ENCODE assay signal across 8 mouse cellular contexts in genomic region chr12:4874161-4874927, GRCm38 (mm10). TPM values are rescaled to one million over a fixed set of nuclear protein-coding genes. Genes with fewer than 3 reads are reported as not detected.
DNase-seq lines count a peak whose midpoint lies in the region; ATAC-seq and TF ChIP-seq lines count a peak whose summit lies in the region.

Gene Mfsd2b, minus strand, starts transcription at chr12:4874359.

- DNase-seq in stomach, postnatal 0 days (ENCODE audit: low spot score), result peak; percentile 87

- no peak for TF ChIP-seq CTCF in bone marrow macrophage, adult 2 months (IDR thresholded peaks at IDR 0.05; ENCODE audit: low read depth, low read length)
- TF ChIP-seq CTCF in stomach, postnatal 0 days (IDR thresholded peaks at IDR 0.05; ENCODE audit: low read depth), result no peak

- H3K27me3 ChIP-seq in embryonic facial prominence, embryonic 15.5 days, result no peaks in the 10 kb centered on the region
- H3K27me3 ChIP-seq in heart, embryonic 12.5 days (replicated peaks), result no peaks in the 10 kb centered on the region
- peaks cover 10% of the 10 kb centered on the region; the same call in 1 of the 2 replicates for H3K27me3 ChIP-seq in kidney, embryonic 15.5 days
- no peaks in the 10 kb centered on the region for H3K27me3 ChIP-seq in liver, embryonic 15.5 days
- H3K27me3 ChIP-seq in neural tube, embryonic 12.5 days (replicated peaks), result peaks cover 10% of the 10 kb centered on the region
- no peaks in the 10 kb centered on the region for H3K27me3 ChIP-seq in stomach, postnatal 0 days (ENCODE audit: control insufficient read depth, insufficient read depth, low read length)

- no peaks in the 10 kb centered on the region for H3K9me3 ChIP-seq in embryonic facial prominence, embryonic 15.5 days (replicated peaks)
- peaks cover 4% of the 10 kb centered on the region; the same call in 1 of the 2 replicates for H3K9me3 ChIP-seq in heart, embryonic 12.5 days (replicated peaks)
- H3K9me3 ChIP-seq in kidney, embryonic 15.5 days (replicated peaks), result no peaks in the 10 kb centered on the region
- H3K9me3 ChIP-seq in liver, embryonic 15.5 days (replicated peaks), result no peaks in the 10 kb centered on the region
- H3K9me3 ChIP-seq in neural tube, embryonic 12.5 days, result no peaks in the 10 kb centered on the region
- H3K9me3 ChIP-seq in stomach, postnatal 0 days (ENCODE audit: control insufficient read depth, low read length), result no peaks in the 10 kb centered on the region

- TF ChIP-seq EP300 in stomach, postnatal 0 days (optimal IDR thresholded peaks at IDR 0.05), result no peak

- ATAC-seq in CD4-positive, CD25-positive, alpha-beta regulatory T cell, adult 4 months, result peak; percentile 94
- peak; percentile 66; the same call in 1 of the 2 replicates for ATAC-seq in embryonic facial prominence, embryonic 15.5 days (ENCODE audit: insufficient number of reproducible peaks, low FRiP score, low TSS enrichment, low read depth)
- ATAC-seq in heart, embryonic 12.5 days (ENCODE audit: insufficient number of reproducible peaks, low FRiP score), result peak; percentile 91
- peak; percentile 94 for ATAC-seq in kidney, embryonic 15.5 days (replicated peaks; ENCODE audit: low FRiP score)
- peak; percentile 82 for ATAC-seq in liver, embryonic 15.5 days (ENCODE audit: insufficient read depth)
- ATAC-seq in neural tube, embryonic 12.5 days (ENCODE audit: low FRiP score, low read depth), result peak; percentile 78
- peak; percentile 86 for ATAC-seq in stomach, postnatal 0 days (ENCODE audit: low FRiP score, low TSS enrichment)

- no peak for TF ChIP-seq POLR2A in bone marrow macrophage, adult 2 months (IDR thresholded peaks at IDR 0.05; ENCODE audit: borderline replicate concordance, low read depth, low read length)

- no peak within 1 kb of the TSS for H3K27ac ChIP-seq in bone marrow macrophage, adult 2 months (ENCODE audit: insufficient read depth, low read depth, low read length)
- no peak within 1 kb of the TSS for H3K27ac ChIP-seq in embryonic facial prominence, embryonic 15.5 days (replicated peaks)
- peak within 1 kb of the TSS; percentile 26; the same call in 1 of the 2 replicates for H3K27ac ChIP-seq in heart, embryonic 12.5 days (ENCODE audit: poor library complexity, severe bottlenecking)
- H3K27ac ChIP-seq in kidney, embryonic 15.5 days, result no peak within 1 kb of the TSS
- peak within 1 kb of the TSS; percentile 98 for H3K27ac ChIP-seq in liver, embryonic 15.5 days (replicated peaks)
- no peak within 1 kb of the TSS for H3K27ac ChIP-seq in neural tube, embryonic 12.5 days
- no peak within 1 kb of the TSS for H3K27ac ChIP-seq in stomach, postnatal 0 days (replicated peaks)

- H3K36me3 ChIP-seq in embryonic facial prominence, embryonic 15.5 days, result peaks cover 7% of the 10 kb centered on the region
- H3K36me3 ChIP-seq in heart, embryonic 12.5 days, result peaks cover 12% of the 10 kb centered on the region
- H3K36me3 ChIP-seq in kidney, embryonic 15.5 days, result peaks cover 6% of the 10 kb centered on the region
- H3K36me3 ChIP-seq in liver, embryonic 15.5 days (replicated peaks), result peaks cover 41% of the 10 kb centered on the region
- H3K36me3 ChIP-seq in neural tube, embryonic 12.5 days, result peaks cover 8% of the 10 kb centered on the region
- H3K36me3 ChIP-seq in stomach, postnatal 0 days (ENCODE audit: control insufficient read depth, insufficient read depth, low read length), result peaks cover under 1% of the 10 kb centered on the region; the same call in 1 of the 2 replicates

- H3K4me2 ChIP-seq in embryonic facial prominence, embryonic 15.5 days (replicated peaks), result peak within 1 kb of the TSS; percentile 85
- H3K4me2 ChIP-seq in heart, embryonic 12.5 days, result peak within 1 kb of the TSS; percentile 80
- H3K4me2 ChIP-seq in kidney, embryonic 15.5 days, result peak within 1 kb of the TSS; percentile 75
- H3K4me2 ChIP-seq in liver, embryonic 15.5 days, result peak within 1 kb of the TSS; percentile 79
- H3K4me2 ChIP-seq in neural tube, embryonic 12.5 days (replicated peaks), result peak within 1 kb of the TSS; percentile 78
- peak within 1 kb of the TSS; percentile 68 for H3K4me2 ChIP-seq in stomach, postnatal 0 days (replicated peaks; ENCODE audit: low read depth)

- H3K4me1 ChIP-seq in bone marrow macrophage, adult 2 months (ENCODE audit: control insufficient read depth, insufficient read depth, low read length), result no peaks in the 10 kb centered on the region
- H3K4me1 ChIP-seq in embryonic facial prominence, embryonic 15.5 days, result peaks cover 11% of the 10 kb centered on the region
- H3K4me1 ChIP-seq in heart, embryonic 12.5 days (replicated peaks), result peaks cover 34% of the 10 kb centered on the region
- peaks cover 11% of the 10 kb centered on the region; the same call in 1 of the 2 replicates for H3K4me1 ChIP-seq in kidney, embryonic 15.5 days
- H3K4me1 ChIP-seq in liver, embryonic 15.5 days (replicated peaks), result peaks cover 54% of the 10 kb centered on the region
- H3K4me1 ChIP-seq in neural tube, embryonic 12.5 days, result peaks cover 7% of the 10 kb centered on the region
- 0 out of 2 replicates have a peak, but pooled peaks cover 6% of the 10 kb centered on the region for H3K4me1 ChIP-seq in stomach, postnatal 0 days (replicated peaks; ENCODE audit: control insufficient read depth, insufficient read depth)

- no peak within 1 kb of the TSS for H3K9ac ChIP-seq in embryonic facial prominence, embryonic 15.5 days
- H3K9ac ChIP-seq in heart, embryonic 12.5 days, result peak within 1 kb of the TSS; percentile 72
- H3K9ac ChIP-seq in kidney, embryonic 15.5 days, result peak within 1 kb of the TSS; percentile 35
- peak within 1 kb of the TSS; percentile 77 for H3K9ac ChIP-seq in liver, embryonic 15.5 days
- peak within 1 kb of the TSS; percentile 51; the same call in 1 of the 2 replicates for H3K9ac ChIP-seq in neural tube, embryonic 12.5 days
- peak within 1 kb of the TSS; percentile 38 for H3K9ac ChIP-seq in stomach, postnatal 0 days (ENCODE audit: low read length)

- peak within 1 kb of the TSS; percentile 47 for H3K4me3 ChIP-seq in bone marrow macrophage, adult 2 months (ENCODE audit: insufficient read depth, low read length)
- peak within 1 kb of the TSS; percentile 38 for H3K4me3 ChIP-seq in embryonic facial prominence, embryonic 15.5 days (replicated peaks)
- peak within 1 kb of the TSS; percentile 39 for H3K4me3 ChIP-seq in heart, embryonic 12.5 days
- H3K4me3 ChIP-seq in kidney, embryonic 15.5 days (replicated peaks), result peak within 1 kb of the TSS; percentile 36
- H3K4me3 ChIP-seq in liver, embryonic 15.5 days (replicated peaks), result peak within 1 kb of the TSS; percentile 63
- peak within 1 kb of the TSS; percentile 35 for H3K4me3 ChIP-seq in neural tube, embryonic 12.5 days
- peak within 1 kb of the TSS; percentile 35 for H3K4me3 ChIP-seq in stomach, postnatal 0 days (ENCODE audit: low read depth, low read length)

- 4% methylated on average over 24 of the region's 24 CpGs for WGBS in embryonic facial prominence, embryonic 15.5 days
- 3% methylated on average over 24 of the region's 24 CpGs for WGBS in heart, embryonic 12.5 days
- WGBS in kidney, embryonic 15.5 days, result 3% methylated on average over 24 of the region's 24 CpGs
- 1% methylated on average over 24 of the region's 24 CpGs for WGBS in liver, embryonic 15.5 days (ENCODE audit: insufficient replicate concordance)
- WGBS in neural tube, embryonic 12.5 days, result 8% methylated on average over 24 of the region's 24 CpGs
- 2% methylated on average over 24 of the region's 24 CpGs for WGBS in stomach, postnatal 0 days

RNA-seq across cellular contexts. Expression of gene Mfsd2b, which starts in this region (rescaled TPM):
- polyA plus RNA-seq in CD4-positive, CD25-positive, alpha-beta regulatory T cell, adult 4 months (2017; shearing (Covaris generic)), result under 1 TPM; 0.58 to 0.90 TPM
- 0.67 and 1.3 TPM in 2 replicates for polyA plus RNA-seq in bone marrow macrophage, adult 2 months (2012; ENCODE audit: insufficient read depth, insufficient read length, missing spikeins)
- 0.88 TPM in 2 replicates for polyA plus RNA-seq in embryonic facial prominence, embryonic 15.5 days (2015; fragmentation: Nextera tagmentation; extraction: Ambion mirVana)
- polyA plus RNA-seq in heart, embryonic 12.5 days (2016; fragmentation: Nextera tagmentation; extraction: Ambion mirVana), result 7.2 TPM in 2 replicates
- 1.3 TPM in 2 replicates for polyA plus RNA-seq in kidney, embryonic 15.5 days (2015; fragmentation: Nextera tagmentation; extraction: Ambion mirVana)
- polyA plus RNA-seq in liver, embryonic 15.5 days (2015; fragmentation: Nextera tagmentation; extraction: Ambion mirVana), result 62.9 and 69.5 TPM in 2 replicates
- 3.5 and 4.5 TPM in 2 replicates for polyA plus RNA-seq in neural tube, embryonic 12.5 days (2016; fragmentation: Nextera tagmentation; extraction: Ambion mirVana)
- polyA plus RNA-seq in stomach, postnatal 0 days (2015; fragmentation: Nextera tagmentation; extraction: Ambion mirVana), result 0.30 and 0.38 TPM in 2 replicates

Comparison
In these comparisons a context has a peak if more than half of its experiments do, and no peak if none do; other contexts are left out.
1. Peak in ATAC-seq in CD4-positive, CD25-positive, alpha-beta regulatory T cell, adult 4 months; RNA of the gene not detected or under 1 TPM.
2. Peak in ATAC-seq, H3K4me3 ChIP-seq and H3K4me2 ChIP-seq in embryonic facial prominence, embryonic 15.5 days; RNA of the gene not detected or under 1 TPM.
3. Peak in DNase-seq, ATAC-seq, H3K4me3 ChIP-seq, H3K9ac ChIP-seq and H3K4me2 ChIP-seq in stomach, postnatal 0 days; RNA of the gene not detected or under 1 TPM.
4. H3K27ac ChIP-seq: peak in heart, embryonic 12.5 days (single experiment) and liver, embryonic 15.5 days (single experiment); none in bone marrow macrophage, adult 2 months (single experiment), embryonic facial prominence, embryonic 15.5 days (single experiment), kidney, embryonic 15.5 days (single experiment), neural tube, embryonic 12.5 days (single experiment) and stomach, postnatal 0 days (single experiment).
5. Peak in every context shown above with its lines, with median percentiles within 50 percentile points of each other: ATAC-seq, H3K4me3 ChIP-seq and H3K4me2 ChIP-seq.